Mouse (Mus musculus) hindbrain, embryonic 10.5 days (tissue): ENCODE measurements around the gene LTO1. TPM values are rescaled to one million over a fixed set of nuclear protein-coding genes. Genes with fewer than 3 reads are reported as not detected.

ENCODE experiments used
- DNase-seq: peaks from one replicate; pipeline ENCODE4 v3.0.0-alpha.2; 2017; ENCODE audit warnings: low spot score
- H3K27ac ChIP-seq: fragments of 300-500 bp; sonication (generic); 2 replicates; pipeline ENCODE4 v1.5.1; 2016; ENCODE audit warnings: mild to moderate bottlenecking, moderate library complexity
- H3K27me3 ChIP-seq: fragments of 300-500 bp; sonication (generic); 2 replicates; pipeline ENCODE4 v1.6.1; 2016; ENCODE audit warnings: mild to moderate bottlenecking; ENCODE audit not compliant: poor library complexity, insufficient read depth, severe bottlenecking
- H3K36me3 ChIP-seq: fragments of 300-500 bp; sonication (generic); 2 replicates; pipeline ENCODE4 v1.6.1; 2016; ENCODE audit warnings: mild to moderate bottlenecking, moderate library complexity
- H3K4me1 ChIP-seq: fragments of 300-500 bp; sonication (generic); replicated peaks from 2 replicates; pipeline ENCODE4 v1.6.1; 2016; ENCODE audit warnings: mild to moderate bottlenecking
- H3K4me3 ChIP-seq: fragments of 300-500 bp; sonication (generic); 2 replicates; pipeline ENCODE4 v1.5.1; 2016; ENCODE audit warnings: mild to moderate bottlenecking, moderate library complexity
- H3K9me3 ChIP-seq: fragments of 300-500 bp; sonication (generic); 2 replicates; pipeline ENCODE4 v1.6.1; 2016; ENCODE audit warnings: mild to moderate bottlenecking, moderate library complexity
- WGBS: fragments of 180-500 bp; shearing (Covaris S2); methylation state at CpG from one replicate; pipeline ENCODE4 v1.1.7; 2016; 5-methylcytosine and 5-hydroxymethylcytosine counted together
- polyA plus RNA-seq: library from polyadenylated mRNA; unstranded; fragments of >200 nt; fragmentation: Nextera tagmentation; extraction: Ambion mirVana; gene quantifications from 2 replicates; pipeline ENCODE4 v1.2.1, GENCODE M21; 2016

Gene LTO1
- polyA plus RNA-seq, 1 experiment from 2014 or later = 30.5 TPM

- no peak overlapping the region for H3K27ac ChIP-seq
- no peak for DNase-seq
- peaks cover 15% of the 10 kb centered on the region for H3K4me1 ChIP-seq
- H3K4me3 ChIP-seq = no peak overlapping the region
- no peaks in the 10 kb centered on the region for H3K9me3 ChIP-seq
- H3K36me3 ChIP-seq = peaks cover 61% of the 10 kb centered on the region
- WGBS = 88% methylated on average over 1 of the region's 1 CpGs
- no peaks in the 10 kb centered on the region for H3K27me3 ChIP-seq
Observed at GRCm38 (mm10) chr7:144918823-144919222, 3.9 kb downstream of the LTO1 start.

- no peaks in the 10 kb centered on the region for H3K9me3 ChIP-seq
- H3K36me3 ChIP-seq = peaks cover 56% of the 10 kb centered on the region
- H3K4me3 ChIP-seq = no peak overlapping the region
- 72% methylated on average over 2 of the region's 2 CpGs for WGBS
- H3K4me1 ChIP-seq = peaks cover 14% of the 10 kb centered on the region; the same call in 1 of the 2 replicates
- H3K27ac ChIP-seq = no peak overlapping the region
- no peak for DNase-seq
- H3K27me3 ChIP-seq = no peaks in the 10 kb centered on the region
Observed at GRCm38 (mm10) chr7:144927591-144927990, 12.7 kb downstream of the LTO1 start.

- Histone ChIP-seq H3K27ac (no peak overlapping the region), H3K9me3 (no peaks in the 10 kb centered on the region), H3K27me3 (no peaks in the 10 kb centered on the region), H3K4me1 (peaks cover 17% of the 10 kb centered on the region; the same call in 1 of the 2 replicates), H3K36me3 (peaks cover 59% of the 10 kb centered on the region), H3K4me3 (no peak overlapping the region)
- WGBS = 75% methylated on average over 4 of the region's 4 CpGs
- no peak for DNase-seq
Observed at GRCm38 (mm10) chr7:144928009-144928888, 13.3 kb downstream of the LTO1 start.

- Histone ChIP-seq H3K27ac (no peak overlapping the region), H3K27me3 (no peaks in the 10 kb centered on the region), H3K4me3 (no peak overlapping the region), H3K36me3 (peaks cover 60% of the 10 kb centered on the region), H3K9me3 (no peaks in the 10 kb centered on the region), H3K4me1 (peaks cover 19% of the 10 kb centered on the region; the same call in 1 of the 2 replicates)
- 86% methylated on average over 6 of the region's 6 CpGs for WGBS
- no peak for DNase-seq
Observed at GRCm38 (mm10) chr7:144928889-144929210, 13.9 kb downstream of the LTO1 start.

- peaks cover 60% of the 10 kb centered on the region for H3K36me3 ChIP-seq
- no peak overlapping the region for H3K27ac ChIP-seq
- no peak overlapping the region for H3K4me3 ChIP-seq
- H3K27me3 ChIP-seq = no peaks in the 10 kb centered on the region
- peaks cover 26% of the 10 kb centered on the region; the same call in 1 of the 2 replicates for H3K4me1 ChIP-seq
- no peak for DNase-seq
- H3K9me3 ChIP-seq = no peaks in the 10 kb centered on the region
- WGBS = 84% methylated on average over 8 of the region's 8 CpGs
Observed at GRCm38 (mm10) chr7:144929506-144929905, 14.6 kb downstream of the LTO1 start.

GRCm38 (mm10) chr7:144929931-144930330 lies 15.0 kb downstream of the LTO1 start:
- no peak for DNase-seq
- Histone ChIP-seq H3K4me1 (peaks cover 30% of the 10 kb centered on the region), H3K36me3 (peaks cover 63% of the 10 kb centered on the region), H3K27me3 (no peaks in the 10 kb centered on the region), H3K9me3 (no peaks in the 10 kb centered on the region), H3K27ac (no peak overlapping the region), H3K4me3 (no peak overlapping the region)
- 72% methylated on average over 5 of the region's 5 CpGs for WGBS

GRCm38 (mm10) chr7:144931778-144932177 lies 16.9 kb downstream of the LTO1 start:
- peaks cover 48% of the 10 kb centered on the region for H3K4me1 ChIP-seq
- peak; percentile 61 for DNase-seq
- H3K4me3 ChIP-seq = no peak overlapping the region
- WGBS = 17% methylated on average over 3 of the region's 3 CpGs
- no peak overlapping the region for H3K27ac ChIP-seq
- H3K36me3 ChIP-seq = peaks cover 81% of the 10 kb centered on the region
- H3K27me3 ChIP-seq = no peaks in the 10 kb centered on the region
- no peaks in the 10 kb centered on the region for H3K9me3 ChIP-seq

- Histone ChIP-seq H3K9me3 (no peaks in the 10 kb centered on the region), H3K4me1 (peaks cover 47% of the 10 kb centered on the region), H3K36me3 (peaks cover 83% of the 10 kb centered on the region), H3K27ac (peak overlapping the region; percentile 50; the same call in 1 of the 2 replicates), H3K4me3 (no peak overlapping the region), H3K27me3 (no peaks in the 10 kb centered on the region)
- DNase-seq = no peak
- WGBS = 79% methylated on average over 18 of the region's 18 CpGs
Observed at GRCm38 (mm10) chr7:144932389-144932937, 17.6 kb downstream of the LTO1 start.

- Histone ChIP-seq H3K4me3 (no peak overlapping the region), H3K9me3 (no peaks in the 10 kb centered on the region), H3K27ac (no peak overlapping the region), H3K27me3 (no peaks in the 10 kb centered on the region; the same call in 1 of the 2 replicates), H3K4me1 (peaks cover 52% of the 10 kb centered on the region), H3K36me3 (peaks cover 88% of the 10 kb centered on the region)
- DNase-seq = no peak
- 90% methylated on average over 3 of the region's 3 CpGs for WGBS
Observed at GRCm38 (mm10) chr7:144933336-144933735, 18.4 kb downstream of the LTO1 start.

- H3K4me3 ChIP-seq = no peak overlapping the region
- DNase-seq = no peak
- no peak overlapping the region for H3K27ac ChIP-seq
- no peaks in the 10 kb centered on the region for H3K9me3 ChIP-seq
- peaks cover 54% of the 10 kb centered on the region for H3K4me1 ChIP-seq
- H3K36me3 ChIP-seq = peaks cover 86% of the 10 kb centered on the region
- no peaks in the 10 kb centered on the region; the same call in 1 of the 2 replicates for H3K27me3 ChIP-seq
- 95% methylated on average over 8 of the region's 8 CpGs for WGBS
Observed at GRCm38 (mm10) chr7:144933796-144934195, 18.9 kb downstream of the LTO1 start.

GRCm38 (mm10) chr7:144934901-144935300 lies 20.0 kb downstream of the LTO1 start:
- peaks cover 75% of the 10 kb centered on the region for H3K36me3 ChIP-seq
- H3K4me3 ChIP-seq = no peak overlapping the region
- 0 out of 2 replicates have a peak overlapping the region, but pooled peaks have one; percentile 14 for H3K27ac ChIP-seq
- H3K27me3 ChIP-seq = peaks cover 3% of the 10 kb centered on the region; the same call in 1 of the 2 replicates
- no peaks in the 10 kb centered on the region for H3K9me3 ChIP-seq
- 68% methylated on average over 5 of the region's 5 CpGs for WGBS
- no peak for DNase-seq
- peaks cover 63% of the 10 kb centered on the region for H3K4me1 ChIP-seq

GRCm38 (mm10) chr7:144935563-144935962 lies 20.7 kb downstream of the LTO1 start:
- H3K9me3 ChIP-seq = no peaks in the 10 kb centered on the region
- H3K27me3 ChIP-seq = peaks cover 5% of the 10 kb centered on the region; the same call in 1 of the 2 replicates
- WGBS = 63% methylated on average over 5 of the region's 5 CpGs
- H3K4me3 ChIP-seq = no peak overlapping the region
- H3K27ac ChIP-seq = peak overlapping the region; percentile 54
- peaks cover 69% of the 10 kb centered on the region for H3K4me1 ChIP-seq
- H3K36me3 ChIP-seq = peaks cover 69% of the 10 kb centered on the region
- peak; percentile 41 for DNase-seq

GRCm38 (mm10) chr7:144936311-144936880 lies 21.5 kb downstream of the LTO1 start:
- WGBS = 90% methylated on average over 4 of the region's 4 CpGs
- Histone ChIP-seq H3K27me3 (peaks cover 8% of the 10 kb centered on the region), H3K36me3 (peaks cover 66% of the 10 kb centered on the region), H3K4me3 (peak overlapping the region; percentile 86), H3K4me1 (peaks cover 78% of the 10 kb centered on the region), H3K27ac (peak overlapping the region; percentile 97; the same call in 1 of the 2 replicates), H3K9me3 (no peaks in the 10 kb centered on the region)
- DNase-seq = no peak
